Mouse (Mus musculus): ENCODE data around the gene Defb11.
A peak's percentile ranks its signal among the peaks of the same experiment; 100 is the strongest.
"Not testable (repeated sequence)": the region's sequence is repeated elsewhere in the genome, so short reads cannot be mapped to it uniquely, and the experiment has no call there.

The Defb11 gene

DNA sequence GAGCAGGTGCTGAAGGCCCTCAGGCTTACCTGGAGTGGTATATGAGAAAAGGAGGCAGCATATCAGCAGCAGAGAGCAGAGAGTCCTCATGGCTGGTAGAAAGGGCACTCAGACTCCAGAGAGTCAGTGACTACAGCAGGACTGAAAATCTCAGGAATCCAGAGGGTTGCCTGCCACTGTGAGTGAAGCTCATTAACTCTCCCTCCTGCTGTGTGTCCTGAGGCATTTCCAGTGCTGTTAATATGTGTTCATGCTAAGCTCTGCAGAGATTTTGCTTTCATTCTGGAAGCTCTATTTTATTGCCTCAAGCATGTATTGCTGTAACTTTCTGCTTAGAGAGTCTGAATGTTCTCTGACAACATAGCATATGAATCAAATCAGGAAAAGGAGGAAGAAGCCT lies at the start of gene Defb11:
Gene Defb11, minus strand, starts transcription at position 123 of the 400 bp plus-strand sequence.
- not testable (repeated sequence) for DNase-seq (ENCODE audit: low spot score)

DNA sequence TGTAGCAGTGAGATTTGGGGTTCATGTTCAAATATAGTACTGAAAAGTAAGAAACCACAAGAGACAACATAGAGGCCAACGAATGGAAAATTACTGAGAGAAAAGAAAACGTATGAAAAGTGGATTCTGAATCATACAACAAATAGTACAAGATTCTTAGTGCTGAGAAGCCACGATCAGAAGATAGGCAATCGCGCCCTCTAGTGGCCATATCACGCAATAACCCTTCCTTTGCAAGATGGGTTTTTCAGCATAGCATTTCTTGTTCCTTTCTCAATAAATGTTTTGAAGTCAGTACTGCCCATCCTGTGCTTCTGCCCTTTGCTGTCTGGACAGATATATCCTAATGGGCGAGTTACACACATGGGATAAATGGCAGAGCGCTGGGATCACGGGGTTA lies 49.1 kb upstream of the Defb11 start:
- DNase-seq (ENCODE audit: low spot score) = peak; percentile 22

DNA sequence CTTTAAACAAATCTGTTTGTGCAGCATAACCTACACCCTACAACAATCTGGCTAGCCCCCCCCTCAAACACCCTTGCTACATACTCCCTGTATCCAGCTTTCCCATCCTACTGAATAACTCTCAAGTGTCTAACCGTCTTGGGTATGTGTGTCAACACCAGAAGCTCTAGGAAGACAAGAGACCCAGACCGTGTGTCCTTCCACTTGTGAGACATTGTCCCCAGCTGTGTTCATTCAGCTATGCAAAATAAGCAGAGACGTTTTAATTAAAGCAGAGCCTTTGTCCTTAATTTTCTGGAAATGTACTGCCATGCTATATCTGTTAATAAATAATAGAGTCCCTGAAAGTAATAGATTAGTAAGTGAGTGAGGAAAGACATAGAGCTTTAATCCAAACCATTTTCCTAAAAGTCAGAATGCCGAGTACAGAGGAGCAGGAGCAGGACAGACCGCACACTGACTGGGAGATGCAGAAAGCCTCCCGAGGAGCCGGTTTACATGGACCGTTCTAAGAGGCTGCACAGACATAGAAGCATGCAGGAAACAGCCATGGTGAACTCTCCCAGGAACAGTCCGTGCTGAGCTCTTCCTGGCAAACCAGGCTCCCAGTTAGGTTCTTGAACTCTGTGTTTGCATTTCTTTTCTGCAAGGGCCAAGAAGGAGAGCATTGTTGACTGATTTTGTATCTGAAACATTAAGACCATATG lies 41.3 kb upstream of the Defb11 start:
- DNase-seq (ENCODE audit: low spot score) = no peak

DNA sequence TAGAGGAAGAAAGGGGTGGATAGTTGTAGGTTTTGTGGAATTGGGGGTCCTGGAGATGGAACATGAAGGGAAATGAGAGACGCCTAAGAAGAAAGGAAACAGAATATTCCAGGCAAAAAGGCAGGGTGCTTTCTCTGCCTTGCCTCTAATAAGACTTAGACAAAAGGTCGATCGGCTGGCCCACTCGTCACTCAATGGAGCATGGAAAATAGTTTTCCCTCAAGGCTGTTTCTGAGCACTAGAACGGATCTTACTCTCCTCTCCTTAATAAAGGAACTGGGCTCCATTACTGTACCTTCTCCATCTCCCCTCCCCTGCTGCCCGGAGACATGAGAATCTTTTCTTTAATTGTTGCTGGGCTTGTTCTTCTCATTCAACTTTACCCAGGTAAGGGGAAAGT lies 40.2 kb upstream of the Defb11 start, which contains the start of gene Defb13:
Gene Defb13, plus strand, starts transcription at position 301 of the 400 bp plus-strand sequence.
- DNase-seq (ENCODE audit: low spot score) = no peak

DNA sequence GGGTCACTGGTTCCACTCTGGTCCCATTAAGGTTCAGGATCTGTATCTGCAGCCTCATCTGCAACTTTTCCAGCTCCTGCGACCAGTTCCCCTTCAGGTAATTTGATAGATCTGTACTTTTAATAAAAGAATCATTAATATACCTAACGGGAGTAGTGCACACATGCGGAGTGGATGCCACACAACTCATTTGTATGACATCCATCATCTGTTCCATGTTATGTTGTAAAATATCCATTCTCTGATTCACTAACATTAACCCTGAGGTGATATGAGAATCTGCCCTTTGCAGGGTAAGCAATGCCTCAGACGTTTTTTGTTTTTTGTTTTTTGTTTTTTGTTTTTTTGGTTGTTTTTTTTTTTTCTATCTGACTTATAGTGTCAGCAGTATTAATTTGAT lies 31.8 kb upstream of the Defb11 start, which contains the start of gene Defb35:
Gene Defb35, plus strand, starts transcription at position 301 of the 400 bp plus-strand sequence.
- DNase-seq (ENCODE audit: low spot score) = not testable (repeated sequence)

DNA sequence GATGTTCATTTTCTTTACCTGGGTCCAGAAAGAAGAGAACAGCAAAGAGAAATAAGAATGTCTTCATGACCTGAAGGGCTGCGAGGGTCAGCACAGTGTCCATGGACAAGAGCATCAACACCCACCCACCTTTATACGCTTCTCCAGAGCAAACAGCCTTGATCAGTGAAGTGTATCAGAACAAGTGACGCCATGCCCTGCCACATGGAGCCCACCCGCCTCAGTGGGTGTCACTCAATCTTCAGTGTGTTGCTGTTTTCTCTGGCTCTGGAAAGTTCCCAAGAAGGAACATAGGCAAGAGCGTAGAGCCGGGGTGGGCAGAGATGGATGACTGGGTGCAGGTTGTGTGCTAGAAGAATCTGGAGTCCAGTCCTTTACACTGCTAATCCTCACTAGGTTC lies 26.4 kb upstream of the Defb11 start, which contains the start of gene Defb15:
Gene Defb15, minus strand, starts transcription at position 101 of the 400 bp plus-strand sequence.
- DNase-seq (ENCODE audit: low spot score) = no peak

DNA sequence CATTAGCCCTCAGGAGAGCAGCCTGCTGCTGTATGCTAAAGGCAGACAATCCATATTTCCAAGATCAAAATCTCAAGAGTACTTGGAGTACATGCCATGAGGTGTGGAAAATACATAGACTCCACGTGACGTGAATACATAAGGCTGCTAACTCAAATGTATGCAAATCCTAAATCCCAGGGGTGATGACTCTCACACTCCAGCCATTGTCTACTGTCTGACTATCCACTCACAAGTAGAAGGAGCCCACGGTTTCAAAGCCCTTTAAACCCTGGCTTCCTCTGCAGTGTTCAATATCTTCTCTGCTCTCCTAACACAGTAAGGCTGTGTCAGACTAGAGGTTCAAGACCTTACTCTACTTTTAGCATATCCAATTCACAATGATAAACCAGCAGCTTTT lies 24.5 kb upstream of the Defb11 start:
- not testable (repeated sequence) for DNase-seq (ENCODE audit: low spot score)

DNA sequence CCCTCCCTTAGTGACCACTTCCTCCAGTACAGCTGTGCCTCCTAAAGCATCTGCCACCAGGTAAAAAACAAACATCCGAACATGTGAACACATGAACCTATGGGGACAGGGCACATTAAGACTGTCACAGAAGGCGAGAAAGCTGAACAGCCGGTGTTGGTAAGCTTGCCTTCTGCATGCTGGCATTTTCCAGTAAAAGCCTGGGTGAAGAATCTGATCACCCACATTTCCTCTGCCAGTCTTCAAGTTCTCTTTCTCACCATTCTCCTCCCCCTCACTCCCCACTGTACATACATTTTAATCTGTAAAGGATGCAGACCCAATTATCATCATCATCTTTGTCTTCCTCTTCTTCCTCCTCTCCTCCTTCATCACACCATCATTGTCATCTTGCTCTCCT lies 9.4 kb upstream of the Defb11 start:
- DNase-seq (ENCODE audit: low spot score) = no peak

DNA sequence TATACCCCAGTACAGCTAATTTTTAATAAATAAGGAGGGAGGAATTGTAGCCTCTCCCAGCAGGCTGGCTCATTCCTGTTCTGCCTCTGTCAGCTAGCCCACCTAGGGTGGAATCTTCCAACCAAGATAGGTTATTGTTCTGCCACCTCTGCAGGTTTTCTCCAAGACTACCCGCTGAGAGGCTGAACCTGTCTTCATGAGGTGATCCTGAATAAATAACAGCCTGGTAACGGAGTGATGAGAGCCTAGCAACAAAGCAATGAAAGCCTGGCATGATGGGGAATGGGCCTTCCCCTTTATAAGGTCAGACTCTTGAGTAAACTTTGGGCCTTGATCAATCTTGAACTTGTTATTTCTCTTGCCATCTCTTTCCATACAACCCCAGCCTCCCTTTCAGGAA lies 6.3 kb upstream of the Defb11 start:
- DNase-seq (ENCODE audit: low spot score) = no peak

DNA sequence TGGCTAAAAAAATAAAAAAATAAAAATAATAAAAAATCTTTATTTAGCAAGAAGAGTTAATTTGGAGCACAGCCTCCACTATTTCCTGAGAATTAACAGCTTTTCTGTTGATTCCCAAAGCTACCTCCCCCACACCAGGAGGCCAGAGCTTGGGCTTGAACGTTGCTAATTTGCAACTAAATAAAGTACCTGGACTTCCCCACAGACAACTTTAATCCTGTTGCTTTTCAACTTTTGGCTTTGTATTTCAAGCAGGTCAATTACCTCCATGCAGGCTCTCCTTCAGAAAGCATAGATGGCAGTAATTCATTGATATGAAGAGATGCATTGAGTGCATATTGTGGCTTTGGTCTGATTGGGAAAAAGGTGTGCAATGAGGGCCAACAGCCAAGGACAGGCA lies 5.7 kb upstream of the Defb11 start:
- DNase-seq (ENCODE audit: low spot score) = no peak

DNA sequence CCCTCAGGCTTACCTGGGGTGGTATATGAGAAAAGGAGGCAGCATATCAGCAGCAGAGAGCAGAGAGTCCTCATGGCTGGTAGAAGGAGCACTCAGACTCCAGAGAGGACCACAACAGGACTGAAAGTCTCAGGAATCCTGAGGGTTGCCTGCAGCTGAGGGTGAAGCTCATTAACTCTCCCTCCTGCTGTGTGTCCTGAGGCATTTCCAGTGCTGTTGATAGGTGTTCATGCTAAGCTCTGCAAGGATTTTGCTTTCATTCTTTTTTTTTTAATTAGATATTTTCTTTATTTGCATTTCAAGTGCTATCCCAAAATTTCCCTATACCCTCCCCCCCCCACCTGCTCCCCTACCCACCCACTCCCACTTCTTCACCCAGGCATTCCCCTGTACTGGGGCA lies 20.9 kb downstream of the Defb11 start, which contains the start of gene Defb9:
Gene Defb9, minus strand, starts transcription at position 101 of the 400 bp plus-strand sequence.
- not testable (repeated sequence) for DNase-seq (ENCODE audit: low spot score)

DNA sequence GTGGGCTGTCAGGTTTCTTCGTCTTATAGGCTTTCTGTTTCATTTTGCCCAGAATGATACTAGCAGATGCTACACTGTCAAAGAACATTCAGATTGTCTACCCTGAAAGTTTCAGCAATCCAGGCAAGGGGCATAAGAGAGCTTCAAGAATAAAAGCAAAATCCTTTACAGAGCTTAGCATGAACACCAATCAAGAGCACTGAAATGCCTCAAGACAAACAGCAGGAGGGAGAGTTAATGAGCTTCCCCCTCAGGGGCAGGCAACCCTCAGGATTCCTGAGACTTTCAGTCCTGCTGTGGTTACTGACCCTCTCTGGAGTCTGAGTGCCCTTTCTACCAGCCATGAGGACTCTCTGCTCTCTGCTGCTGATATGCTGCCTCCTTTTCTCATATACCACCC lies 47.6 kb downstream of the Defb11 start, which contains the start of gene Defb10:
Gene Defb10, plus strand, starts transcription at position 316 of the 400 bp plus-strand sequence.
- not testable (repeated sequence) for DNase-seq (ENCODE audit: low spot score)

Data from urinary bladder, postnatal 25 days (tissue).